Mouse (Mus musculus) mature B cell (primary cell): ENCODE measurements around the gene Ctnnb1.

Experiments
- in situ Hi-C: fragments of 300-500 bp; cut with MboI; formaldehyde crosslinking; loops from 2 replicates; pipeline ENCODE4 v1.14.3; 2019

Ctnnb1 gene

DNA sequence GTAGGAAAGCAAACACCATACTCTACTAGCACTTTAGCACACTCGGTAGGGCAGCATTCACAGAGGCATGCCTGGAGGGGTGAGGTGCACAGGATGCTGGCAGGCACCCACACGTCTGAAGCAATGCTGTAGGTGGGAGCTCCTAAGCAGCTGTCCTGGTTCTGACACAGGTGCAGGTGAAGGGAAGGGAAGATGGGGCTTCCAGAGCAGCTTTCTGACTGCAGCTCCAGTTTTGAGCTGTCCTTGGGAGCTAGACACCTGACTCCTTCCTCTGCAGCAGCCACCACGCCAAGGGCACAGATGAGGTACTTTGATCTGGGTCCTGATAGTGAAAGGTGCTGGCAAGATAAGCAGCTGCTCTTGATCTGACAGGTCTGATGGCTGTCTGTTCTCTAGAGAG is 32.5 kb downstream of the Ctnnb1 start:
- in situ Hi-C loops, result no loop called here

DNA sequence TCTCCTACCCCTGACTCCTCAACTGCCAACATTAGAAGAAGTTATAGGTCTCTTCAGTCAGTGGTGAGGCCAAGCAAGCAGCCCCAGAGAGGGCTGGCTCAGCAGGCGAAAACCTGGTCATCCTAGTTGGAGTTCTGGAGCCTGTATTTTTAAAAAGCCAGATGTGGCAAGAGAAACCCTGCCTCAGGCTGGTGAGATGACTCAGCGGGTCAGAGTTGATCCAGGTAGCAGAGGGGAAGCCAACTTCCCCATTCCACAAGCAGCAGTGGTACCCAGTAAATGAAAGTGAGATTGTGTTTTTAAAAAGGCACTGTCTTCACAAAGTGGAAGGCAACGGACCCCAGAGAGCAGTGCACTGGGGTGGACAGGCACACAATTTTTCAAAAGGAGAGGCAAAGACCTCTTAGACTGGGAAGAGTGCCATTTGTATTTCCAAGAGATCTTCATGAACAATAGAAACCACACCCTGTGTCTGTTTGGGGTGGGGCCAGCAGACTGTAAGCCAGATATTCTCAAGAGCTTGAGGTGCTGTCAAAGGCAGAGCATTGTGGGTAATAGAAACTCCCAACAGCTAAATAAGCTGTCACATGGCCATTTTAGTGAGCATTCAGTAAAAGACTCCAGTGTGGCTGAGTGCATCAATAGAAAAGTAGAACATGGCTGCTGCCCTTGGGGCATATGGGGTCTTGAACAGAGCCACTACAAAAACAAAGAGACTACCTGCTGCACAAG is 33.1 kb downstream of the Ctnnb1 start:
- in situ Hi-C loops, result no loop called here

GRCm38 (mm10) chr9:120963104-120963503 is 34.1 kb downstream of the Ctnnb1 start:
- in situ Hi-C loops, result no loop called here

DNA sequence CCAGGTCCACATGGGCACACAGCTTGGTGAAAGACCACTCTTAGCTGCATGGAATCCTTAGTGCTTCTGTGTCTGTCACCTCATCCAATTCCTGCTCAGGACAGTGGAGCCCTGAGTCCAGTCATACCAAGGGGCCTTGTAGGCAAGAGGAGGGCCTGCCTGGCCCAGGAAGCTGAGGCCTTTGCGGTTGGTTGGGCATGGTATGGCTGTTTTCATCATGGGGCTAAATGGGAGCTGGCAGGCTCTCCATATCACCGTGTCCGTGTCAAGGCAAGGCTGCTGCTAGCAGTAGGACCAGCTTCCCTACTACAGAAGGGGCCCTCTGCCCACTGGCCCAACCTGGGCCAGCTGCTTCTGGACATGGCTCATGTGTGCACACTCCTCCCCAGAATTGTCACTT is 34.7 kb downstream of the Ctnnb1 start:
- in situ Hi-C loops, result no loop called here

- in situ Hi-C loops, result no loop called here
These were observed 35.2 kb downstream of the Ctnnb1 start for GRCm38 (mm10) chr9:120964224-120964623.

DNA sequence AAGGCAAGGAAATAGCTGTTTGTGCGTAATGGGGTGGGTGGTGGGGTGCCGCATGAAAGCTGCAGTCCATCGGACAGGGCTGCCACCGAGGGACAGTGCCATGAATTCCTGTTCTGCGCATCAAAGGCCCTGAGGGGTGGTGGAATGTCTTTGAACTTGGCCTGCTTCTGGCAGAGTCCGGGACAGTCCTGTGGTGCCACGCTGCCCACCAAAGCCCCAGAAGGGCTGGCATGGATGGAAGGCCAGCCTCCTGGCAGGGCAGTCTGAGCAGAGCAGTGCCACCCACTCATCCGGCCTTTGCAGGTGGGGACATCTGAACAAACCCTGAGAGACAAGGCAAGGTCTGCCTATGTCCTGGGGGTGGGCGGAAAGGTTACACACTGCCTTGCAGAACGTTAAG is 36.0 kb downstream of the Ctnnb1 start:
- in situ Hi-C loops, result no loop called here

GRCm38 (mm10) chr9:120973026-120973515 is 44.1 kb downstream of the Ctnnb1 start:
- in situ Hi-C loops, result no loop called here

GRCm38 (mm10) chr9:120974209-120974608 is 45.2 kb downstream of the Ctnnb1 start:
- in situ Hi-C loops, result no loop called here

- in situ Hi-C loops, result no loop called here
These were observed 47.1 kb downstream of the Ctnnb1 start for GRCm38 (mm10) chr9:120976158-120976557.

- in situ Hi-C loops, result no loop called here
These were observed 47.8 kb downstream of the Ctnnb1 start for GRCm38 (mm10) chr9:120976856-120977255.

GRCm38 (mm10) chr9:120981777-120982176 is 52.8 kb downstream of the Ctnnb1 start:
- in situ Hi-C loops, result no loop called here

GRCm38 (mm10) chr9:120983849-120984248 is 54.8 kb downstream of the Ctnnb1 start:
- in situ Hi-C loops, result no loop called here

- in situ Hi-C loops, result no loop called here
These were observed 55.5 kb downstream of the Ctnnb1 start for GRCm38 (mm10) chr9:120984509-120984908.

DNA sequence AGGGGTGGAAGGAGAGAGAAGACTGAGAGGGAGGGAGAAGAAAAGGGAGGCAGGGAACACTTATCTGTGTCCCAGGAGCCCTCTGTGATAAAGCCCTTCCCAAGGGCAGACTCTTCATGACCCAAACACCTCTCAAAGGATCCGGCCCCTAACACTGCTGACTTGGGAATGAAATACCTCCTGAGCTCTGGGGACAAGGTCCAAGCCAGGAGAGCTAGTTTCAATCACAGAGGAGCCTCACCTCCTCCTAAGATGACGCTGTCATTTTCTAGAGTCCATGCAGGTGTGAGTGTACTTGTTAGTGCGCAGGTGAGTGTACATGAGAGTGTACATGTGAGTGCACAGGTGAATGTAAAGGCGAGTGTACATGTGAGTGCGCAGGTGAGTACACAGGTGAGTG is 56.0 kb downstream of the Ctnnb1 start:
- in situ Hi-C loops, result no loop called here

- in situ Hi-C loops, result no loop called here
These were observed 56.5 kb downstream of the Ctnnb1 start for GRCm38 (mm10) chr9:120985524-120985923.

GRCm38 (mm10) chr9:120986255-120986654 is 57.2 kb downstream of the Ctnnb1 start:
- in situ Hi-C loops, result no loop called here

- in situ Hi-C loops, result no loop called here
These were observed 58.0 kb downstream of the Ctnnb1 start for GRCm38 (mm10) chr9:120986994-120987393.

- in situ Hi-C loops, result no loop called here
These were observed 59.1 kb downstream of the Ctnnb1 start for GRCm38 (mm10) chr9:120988088-120988487.

- in situ Hi-C loops, result no loop called here
These were observed 61.0 kb downstream of the Ctnnb1 start for GRCm38 (mm10) chr9:120989806-120990700.

- in situ Hi-C loops, result no loop called here
These were observed 62.8 kb downstream of the Ctnnb1 start for GRCm38 (mm10) chr9:120991801-120992200.

DNA sequence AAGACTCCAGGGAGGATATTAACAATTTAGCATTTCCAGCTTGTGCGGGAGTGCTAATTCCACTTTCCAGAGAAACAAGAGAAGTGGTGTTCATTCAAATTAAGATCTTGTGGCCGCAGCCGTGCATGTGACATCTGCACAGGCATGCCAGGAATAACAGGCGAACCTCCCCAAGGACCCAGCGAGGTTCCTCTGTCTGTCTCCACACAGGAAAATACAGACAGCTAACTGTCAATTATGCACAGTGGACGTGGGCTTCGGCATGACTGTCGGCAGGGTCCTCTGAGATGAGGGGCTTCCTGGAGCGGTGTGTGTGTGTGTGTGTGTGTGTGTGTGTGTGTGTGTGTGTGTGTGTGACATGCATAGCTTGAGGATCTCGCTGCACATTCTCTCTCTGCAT is 64.0 kb downstream of the Ctnnb1 start:
- in situ Hi-C loops, result no loop called here

- in situ Hi-C loops, result no loop called here
These were observed 65.5 kb downstream of the Ctnnb1 start for GRCm38 (mm10) chr9:120994223-120995155.
